Mouse (Mus musculus) brain, embryonic 14.5 days (tissue): Measurements from ENCODE around the gene Sec22b.

ENCODE experiments used
- CTCF ChIP-seq: fragments of 200-500 bp; IDR thresholded peaks from 2 replicates; pipeline ENCODE4 v1.5.1; 2012; ENCODE audit warnings: inconsistent platforms, mild to moderate bottlenecking, moderate library complexity, borderline replicate concordance; ENCODE audit not compliant: insufficient read depth, insufficient read length; ENCODE audit errors: extremely low read depth
- POLR2A ChIP-seq: fragments of 200-500 bp; IDR thresholded peaks from 2 replicates; pipeline ENCODE4 v1.6.1; 2012; ENCODE audit warnings: mild to moderate bottlenecking, inconsistent platforms, borderline replicate concordance; ENCODE audit not compliant: poor library complexity, insufficient read depth, insufficient read length, severe bottlenecking; ENCODE audit errors: extremely low read depth

DNA sequence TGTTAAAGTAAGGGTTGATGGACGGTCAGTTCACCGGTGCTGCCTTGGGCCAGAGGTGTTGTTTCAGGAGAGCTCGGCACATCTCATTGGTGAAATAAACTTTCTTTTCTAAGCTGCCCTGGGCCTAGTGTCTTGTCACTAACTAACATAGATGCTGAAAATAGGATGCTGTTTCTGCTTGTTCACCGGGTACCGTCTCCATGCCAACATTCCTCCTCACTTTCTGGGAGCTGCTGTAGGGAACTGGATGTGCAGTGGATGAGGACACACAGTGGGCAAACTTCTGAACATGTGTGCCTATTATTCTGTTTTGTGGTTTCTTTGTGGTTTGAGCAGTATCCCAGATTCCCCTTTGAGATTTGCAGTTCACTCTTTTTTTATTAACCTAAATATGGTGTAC lies 19.4 kb upstream of the Sec22b start:
- TF ChIP-seq CTCF = no peak
- no peak for TF ChIP-seq POLR2A
